Mouse (Mus musculus) embryonic fibroblast, embryonic 13.5 days (primary cell): ENCODE measurements around the gene Arhgap31. TPM values are rescaled to one million over a fixed set of nuclear protein-coding genes. Genes with fewer than 3 reads are reported as not detected.

Experiments
- H3K27ac ChIP-seq: 2 replicates; pipeline ENCODE4 v1.5.1; 2012; ENCODE audit warnings: low read length, control low read depth, inconsistent platforms; ENCODE audit not compliant: insufficient read depth
- H3K4me1 ChIP-seq: 2 replicates; pipeline ENCODE4 v1.6.1; 2011; ENCODE audit warnings: low read length; ENCODE audit not compliant: control insufficient read depth, insufficient read depth
- H3K4me3 ChIP-seq: 2 replicates; pipeline ENCODE4 v1.5.1; 2011; ENCODE audit warnings: mild to moderate bottlenecking, control low read depth, low read length; ENCODE audit not compliant: insufficient read depth
- CTCF ChIP-seq: IDR thresholded peaks from 2 replicates; pipeline ENCODE4 v1.5.1; 2011; ENCODE audit warnings: mild to moderate bottlenecking, control low read depth, low read length, moderate library complexity, borderline replicate concordance; ENCODE audit not compliant: insufficient read depth
- POLR2A ChIP-seq: IDR thresholded peaks from 2 replicates; pipeline ENCODE4 v1.6.1; 2011; ENCODE audit warnings: low read depth, mild to moderate bottlenecking, control low read depth, low read length, moderate library complexity
- polyA plus RNA-seq: library from polyadenylated mRNA; stranded (reverse); fragments of >200 nt; gene quantifications from 2 replicates; pipeline ENCODE4 v1.2.4, GENCODE M21; 2011; ENCODE audit warnings: low read depth; ENCODE audit not compliant: missing spikeins, insufficient read length

The Arhgap31 gene
- polyA plus RNA-seq, 1 experiment = 27.7 TPM

- TF ChIP-seq POLR2A = no peak
- no peak for TF ChIP-seq CTCF
These were observed 59.6 kb downstream of the Arhgap31 start for GRCm38 (mm10) chr16:38653390-38653871.

GRCm38 (mm10) chr16:38652653-38653052 lies 60.4 kb downstream of the Arhgap31 start:
- peaks cover 12% of the 10 kb centered on the region for H3K4me1 ChIP-seq
- H3K27ac ChIP-seq = no peak overlapping the region
- H3K4me3 ChIP-seq = no peak overlapping the region
- TF ChIP-seq POLR2A = no peak

More at GRCm38 (mm10) chr16:38653390-38653871, 59.6 kb downstream of the Arhgap31 start:
- Histone ChIP-seq H3K4me1 (peaks cover 12% of the 10 kb centered on the region), H3K4me3 (no peak overlapping the region), H3K27ac (0 out of 2 replicates have a peak overlapping the region, but pooled peaks have one; percentile 7)

- TF ChIP-seq CTCF (no peak), POLR2A (no peak)
- H3K4me3 ChIP-seq = no peak overlapping the region
- peak overlapping the region; percentile 28 for H3K27ac ChIP-seq
- peaks cover 12% of the 10 kb centered on the region for H3K4me1 ChIP-seq
These were observed 61.3 kb downstream of the Arhgap31 start for GRCm38 (mm10) chr16:38651721-38652231.

- H3K4me1 ChIP-seq = peaks cover 12% of the 10 kb centered on the region
These were observed 61.8 kb downstream of the Arhgap31 start for GRCm38 (mm10) chr16:38651306-38651705.

GRCm38 (mm10) chr16:38649431-38649827 lies 63.6 kb downstream of the Arhgap31 start:
- TF ChIP-seq POLR2A = no peak
- TF ChIP-seq CTCF = no peak
- Histone ChIP-seq H3K4me3 (no peak overlapping the region), H3K4me1 (peaks cover 14% of the 10 kb centered on the region), H3K27ac (no peak overlapping the region)

More at GRCm38 (mm10) chr16:38651306-38651705, 61.8 kb downstream of the Arhgap31 start:
- H3K4me3 ChIP-seq = no peak overlapping the region
- TF ChIP-seq POLR2A = no peak
- TF ChIP-seq CTCF = no peak
- H3K27ac ChIP-seq = no peak overlapping the region

- Histone ChIP-seq H3K4me1 (peaks cover 11% of the 10 kb centered on the region), H3K4me3 (no peak overlapping the region), H3K27ac (no peak overlapping the region)
- TF ChIP-seq CTCF = no peak
- TF ChIP-seq POLR2A = no peak
These were observed 64.2 kb downstream of the Arhgap31 start for GRCm38 (mm10) chr16:38648783-38649430.

- H3K4me3 ChIP-seq = no peak overlapping the region
- H3K27ac ChIP-seq = no peak overlapping the region
- peaks cover 5% of the 10 kb centered on the region for H3K4me1 ChIP-seq
- TF ChIP-seq CTCF (no peak), POLR2A (no peak)
These were observed 64.9 kb downstream of the Arhgap31 start for GRCm38 (mm10) chr16:38648155-38648554.

GRCm38 (mm10) chr16:38644455-38644854 lies 68.6 kb downstream of the Arhgap31 start:
- Histone ChIP-seq H3K4me1 (peaks cover 3% of the 10 kb centered on the region; the same call in 1 of the 2 replicates), H3K4me3 (no peak overlapping the region)

GRCm38 (mm10) chr16:38637085-38637484 lies 76.0 kb downstream of the Arhgap31 start:
- no peak overlapping the region for H3K4me3 ChIP-seq
- no peaks in the 10 kb centered on the region for H3K4me1 ChIP-seq
- no peak overlapping the region for H3K27ac ChIP-seq
- TF ChIP-seq CTCF (no peak), POLR2A (no peak)

More at GRCm38 (mm10) chr16:38644455-38644854, 68.6 kb downstream of the Arhgap31 start:
- H3K27ac ChIP-seq = peak overlapping the region; percentile 49; the same call in 1 of the 2 replicates
- no peak for TF ChIP-seq CTCF
- no peak for TF ChIP-seq POLR2A

GRCm38 (mm10) chr16:38636682-38637081 lies 76.4 kb downstream of the Arhgap31 start:
- no peak for TF ChIP-seq POLR2A
- TF ChIP-seq CTCF = no peak
- no peak overlapping the region for H3K27ac ChIP-seq
- H3K4me3 ChIP-seq = no peak overlapping the region
- H3K4me1 ChIP-seq = no peaks in the 10 kb centered on the region
